Mouse (Mus musculus): ENCODE measurements around the gene Ube2h.
A peak's percentile ranks its signal among the peaks of the same experiment; 100 is the strongest.
"Not testable (repeated sequence)": the region's sequence is repeated elsewhere in the genome, so short reads cannot be mapped to it uniquely, and the experiment has no call there.

The Ube2h gene

DNA sequence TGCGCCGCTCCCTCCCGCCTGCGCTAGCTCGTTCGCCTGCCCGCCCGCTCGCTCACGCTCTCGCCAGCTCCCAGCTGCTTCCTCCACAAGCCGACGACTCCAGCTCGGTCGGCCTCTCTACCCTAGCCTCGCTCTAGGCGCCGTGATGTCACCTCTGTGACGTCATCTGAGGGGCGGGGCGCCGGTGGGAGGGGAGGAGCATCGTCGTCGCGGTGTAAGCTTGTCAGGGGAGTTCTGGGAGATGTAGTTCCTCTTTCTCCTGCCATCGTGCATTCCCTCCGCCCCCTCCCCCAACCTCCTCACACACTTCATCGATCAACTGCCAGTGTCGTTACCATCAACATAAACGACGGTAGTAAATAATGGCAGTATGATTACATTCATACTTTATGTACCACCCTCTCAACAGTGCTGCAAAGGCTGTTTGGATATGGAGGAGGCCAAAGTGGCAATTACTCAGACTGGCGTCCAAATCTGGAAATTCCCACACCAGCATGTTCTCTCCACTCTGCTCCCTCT is at the start of gene Ube2h:
Ube2h (minus strand) TSS at position 141 of the 519 bp plus-strand sequence.
- peak; percentile 100 for DNase-seq

DNA sequence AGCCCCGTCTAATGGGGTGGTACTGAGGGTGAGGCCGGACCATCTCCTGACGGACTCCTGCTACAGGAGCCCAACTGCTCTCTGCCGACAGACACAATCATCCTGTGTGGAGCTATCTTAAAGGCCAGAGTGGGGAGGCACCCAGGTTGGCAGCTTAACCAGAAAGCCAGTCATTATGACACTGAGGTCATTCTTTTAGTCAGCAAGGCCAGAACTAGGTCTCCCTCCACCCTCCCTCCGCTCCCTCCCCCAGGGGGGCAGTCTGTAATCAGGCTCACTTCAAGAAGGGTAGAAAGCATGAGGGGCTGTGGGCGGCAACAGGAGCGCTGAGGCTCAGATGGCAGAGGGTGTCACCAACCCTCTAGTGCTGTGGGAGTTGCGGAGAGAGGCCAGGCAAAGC is 49.3 kb upstream of the Ube2h start:
- DNase-seq = no peak

DNA sequence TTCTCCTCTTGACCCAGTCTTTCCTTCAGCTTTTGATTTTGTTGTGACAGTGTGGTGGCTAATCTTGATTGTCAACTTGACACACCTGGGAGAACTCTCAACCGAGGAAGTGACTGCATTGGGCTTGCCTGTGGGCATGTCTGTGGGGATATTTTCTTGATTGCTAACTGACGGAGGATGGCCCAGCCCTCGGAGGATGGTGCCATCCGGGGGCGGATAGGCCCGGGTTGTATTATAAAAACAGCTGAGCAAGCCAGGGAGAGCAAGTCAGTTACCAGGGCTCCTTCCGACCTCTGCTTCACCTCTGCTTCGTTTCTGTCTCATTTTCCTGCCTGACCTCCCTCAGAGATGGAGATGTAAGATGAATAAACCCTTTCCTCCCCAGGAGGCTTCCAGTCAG is 48.4 kb upstream of the Ube2h start:
- DNase-seq = no peak

DNA sequence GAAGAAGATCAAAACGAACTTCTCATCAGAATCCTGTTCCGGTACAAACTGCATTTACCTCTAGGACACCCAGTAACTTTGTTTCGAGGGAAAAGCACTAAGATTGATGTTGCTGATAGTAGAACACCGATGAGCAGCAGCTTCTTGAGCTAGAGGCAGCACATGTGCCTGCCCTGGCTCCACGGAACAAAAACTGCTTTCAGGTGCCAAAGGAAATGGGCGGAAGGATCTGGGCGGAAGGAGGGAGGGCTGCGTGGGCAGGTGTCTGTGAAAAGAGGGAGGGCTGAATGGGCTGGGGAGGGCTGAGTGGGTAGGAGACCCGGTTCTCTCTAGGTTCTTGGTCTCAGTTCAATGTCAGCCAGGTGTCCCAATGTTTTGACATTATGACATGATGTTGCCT is 47.0 kb upstream of the Ube2h start:
- no peak for DNase-seq

DNA sequence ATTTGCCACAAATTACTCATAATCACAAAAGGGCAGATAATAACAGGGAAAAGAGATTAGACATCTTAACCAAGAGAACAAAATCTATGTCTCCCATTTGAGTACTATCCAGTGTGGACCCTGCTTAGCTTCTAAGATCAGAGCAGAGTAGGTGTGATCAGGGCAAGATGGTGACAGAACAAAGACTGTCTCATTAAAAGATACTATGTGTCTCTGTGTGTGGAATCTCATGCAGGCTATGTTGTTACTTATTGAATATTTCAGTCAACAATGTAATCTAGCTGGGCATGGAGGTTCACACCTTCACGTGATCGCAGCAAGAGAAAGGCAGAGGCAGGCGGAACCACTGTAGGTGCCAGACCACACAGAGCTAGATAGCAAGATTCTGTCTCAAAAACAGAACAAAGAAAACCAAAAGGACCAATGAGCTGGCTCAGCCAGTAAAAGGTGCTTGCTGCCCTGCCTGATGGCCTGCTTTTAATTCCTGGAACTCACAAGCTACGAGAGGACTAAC is 43.0 kb upstream of the Ube2h start:
- no peak for DNase-seq

DNA sequence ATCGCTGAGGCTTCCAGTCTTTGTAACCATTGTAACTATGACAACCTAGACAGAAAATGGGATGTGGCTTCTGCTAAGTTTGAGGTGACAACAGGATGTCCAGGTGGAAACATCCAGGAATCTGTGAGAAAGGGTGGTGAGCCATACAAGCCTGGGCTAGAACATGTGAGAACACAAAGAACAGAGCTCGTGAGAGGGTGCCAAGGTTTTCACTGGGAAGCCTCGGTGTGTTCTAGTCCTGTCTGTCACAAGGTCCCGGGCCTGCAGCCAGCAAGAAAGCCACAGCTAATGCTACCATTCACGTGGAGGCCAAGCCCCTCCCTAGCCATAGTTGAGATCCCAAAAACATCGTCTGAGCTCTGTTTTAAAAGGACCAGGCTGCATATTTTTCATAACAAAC is 42.4 kb upstream of the Ube2h start:
- DNase-seq = peak; percentile 96

DNA sequence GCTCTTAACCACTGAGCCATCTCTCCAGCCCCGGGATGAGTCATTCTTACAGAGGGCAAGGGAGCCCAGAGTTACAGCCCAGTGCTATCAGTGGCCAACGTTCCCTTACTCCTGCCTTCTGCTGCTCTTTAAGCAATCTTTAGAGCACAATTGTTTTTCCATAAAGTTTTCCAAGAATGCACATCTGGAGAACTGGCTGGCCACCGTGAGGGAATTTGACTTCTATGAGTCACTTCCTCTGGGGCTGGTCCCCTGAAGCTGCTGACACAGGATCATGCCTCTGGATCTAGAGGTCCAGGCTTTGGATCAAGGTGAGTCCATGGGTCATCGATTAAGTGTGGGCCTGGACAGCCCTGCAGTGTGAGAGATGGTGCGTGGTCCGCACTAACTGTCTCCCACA is 39.7 kb upstream of the Ube2h start:
- peak; percentile 97 for DNase-seq

DNA sequence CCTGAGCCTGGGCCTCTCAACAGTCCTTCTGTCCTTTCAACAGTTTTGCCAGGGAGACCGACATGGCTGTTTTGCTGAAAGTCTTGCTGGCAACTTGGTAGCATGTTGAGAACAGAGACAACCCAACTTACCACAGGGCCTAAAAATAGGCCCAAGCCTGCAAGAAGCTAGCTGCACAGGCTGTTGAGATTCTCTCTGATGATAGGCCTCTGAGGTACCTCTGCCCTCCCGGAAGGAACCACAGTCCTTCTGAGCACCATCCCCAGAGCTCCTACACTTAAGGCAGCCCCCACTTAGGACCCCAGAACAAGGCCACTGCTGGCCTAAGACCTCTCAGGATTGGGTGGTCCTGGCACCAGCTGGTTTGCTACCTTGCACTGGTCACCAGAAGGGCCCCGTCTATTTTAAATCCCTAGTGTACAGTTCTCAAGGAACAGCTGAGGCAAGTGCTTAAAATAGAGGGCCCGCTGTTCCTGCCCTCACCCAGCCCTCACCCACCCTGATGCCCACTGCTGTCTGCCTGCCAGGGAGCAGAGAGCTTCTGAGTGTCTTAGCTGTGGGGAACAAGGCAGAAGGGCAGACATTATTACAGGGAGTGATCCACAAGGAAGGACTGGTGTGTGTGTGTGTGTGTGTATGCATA is 36.0 kb upstream of the Ube2h start:
- DNase-seq = no peak

DNA sequence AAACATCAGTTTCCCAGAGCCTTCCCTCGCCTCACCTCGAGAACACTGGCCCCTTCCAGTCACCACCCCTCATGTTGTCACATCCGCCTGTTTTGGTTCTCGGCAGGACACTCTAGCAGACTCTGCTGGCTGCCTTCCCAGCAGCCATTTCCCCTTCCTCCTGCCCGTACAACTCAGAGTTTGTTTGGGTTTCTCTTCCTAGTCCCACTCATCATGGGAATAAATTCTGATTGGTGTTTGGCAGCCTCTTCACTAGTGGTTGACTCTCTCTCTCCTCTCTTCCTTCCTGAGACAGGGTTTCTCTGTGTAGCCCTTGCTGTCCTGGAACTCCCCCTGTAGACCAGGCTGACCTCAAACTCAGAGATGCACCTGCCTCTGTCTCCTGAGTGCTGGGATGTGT is 32.6 kb upstream of the Ube2h start:
- DNase-seq = peak; percentile 99

DNA sequence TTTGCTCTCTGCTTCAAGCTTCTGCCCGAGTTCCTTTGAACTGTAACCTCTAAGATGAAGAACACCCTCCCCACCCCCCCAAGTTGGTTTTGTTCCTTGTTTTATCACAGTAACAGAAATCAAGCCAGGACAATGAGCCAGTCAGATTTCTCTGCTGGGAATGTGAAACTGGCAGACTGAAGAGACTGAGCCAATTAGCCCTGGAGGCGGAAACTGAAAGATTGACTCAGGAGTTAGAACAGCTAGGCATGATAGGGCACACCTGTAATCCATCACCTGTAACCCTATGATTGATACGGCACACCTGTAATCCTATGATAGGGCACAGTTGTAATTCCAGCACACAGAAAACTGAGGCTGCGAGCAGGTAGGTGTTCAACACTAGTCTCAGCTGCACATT is 27.9 kb upstream of the Ube2h start:
- DNase-seq = no peak

DNA sequence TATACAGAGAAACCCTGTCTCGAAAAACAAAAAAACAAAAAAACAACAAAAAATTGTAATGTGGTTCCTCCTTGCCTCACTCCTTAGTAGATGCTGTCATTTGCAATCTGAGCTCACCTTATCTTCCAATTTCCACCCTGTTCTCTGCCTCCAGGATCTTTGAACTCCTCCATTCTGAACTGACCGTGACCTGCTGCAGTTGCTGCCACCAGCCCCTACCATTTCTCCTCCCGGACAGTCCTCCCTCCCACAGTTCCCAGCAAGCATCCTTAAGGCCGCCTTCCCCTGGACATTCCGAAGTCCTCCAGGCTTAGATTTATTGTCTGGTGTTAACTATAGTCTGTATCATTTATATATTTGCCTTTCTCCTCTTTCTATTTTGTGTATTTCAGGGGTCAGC is 26.4 kb upstream of the Ube2h start:
- no peak for DNase-seq

DNA sequence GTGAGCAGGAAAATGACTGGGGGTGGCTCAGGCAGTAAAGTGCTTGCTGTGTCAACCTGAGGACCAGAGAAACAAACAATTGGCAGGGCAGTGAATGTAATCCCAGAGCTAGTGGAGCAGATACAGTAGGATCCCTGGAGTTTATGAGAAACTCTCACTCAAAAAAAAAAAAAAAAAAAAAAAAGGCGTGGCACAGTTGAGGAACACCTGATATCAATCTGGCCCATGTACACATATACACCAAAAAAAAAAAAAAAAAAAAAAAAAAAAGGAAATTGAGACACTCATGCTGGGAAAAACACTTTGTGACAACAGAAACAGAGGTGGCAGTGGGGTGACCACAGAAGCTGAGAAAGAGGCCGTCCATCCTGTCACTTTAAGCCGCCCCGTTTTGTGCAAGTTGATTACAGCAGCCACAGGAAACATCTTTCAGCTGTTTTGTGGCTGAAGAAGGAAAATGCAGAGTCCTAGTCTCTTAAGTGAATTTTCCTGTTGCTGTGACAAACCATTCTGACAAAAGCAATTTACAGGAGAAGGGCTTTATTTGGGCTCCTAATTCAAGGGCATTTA is 21.7 kb upstream of the Ube2h start:
- DNase-seq = no peak

DNA sequence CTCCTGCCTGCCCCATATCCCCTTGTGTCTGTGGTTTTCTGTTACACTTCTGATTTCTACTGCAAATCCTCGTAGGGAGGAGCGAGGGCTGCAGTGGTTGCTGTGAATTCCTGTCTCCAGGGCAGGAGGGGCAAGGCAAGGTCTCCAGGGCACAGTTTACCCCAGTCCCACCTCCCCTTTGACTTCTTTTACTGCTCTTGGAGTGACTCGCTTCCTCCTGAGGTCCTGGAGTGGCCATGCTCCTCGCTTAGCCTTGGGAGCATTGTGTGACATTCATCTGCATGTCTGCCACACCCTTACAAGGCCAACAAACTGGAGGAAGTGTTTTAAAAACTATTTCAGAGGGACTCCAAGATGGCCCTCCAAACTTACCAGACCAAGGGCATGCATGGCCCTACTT is 16.7 kb upstream of the Ube2h start:
- DNase-seq = no peak

DNA sequence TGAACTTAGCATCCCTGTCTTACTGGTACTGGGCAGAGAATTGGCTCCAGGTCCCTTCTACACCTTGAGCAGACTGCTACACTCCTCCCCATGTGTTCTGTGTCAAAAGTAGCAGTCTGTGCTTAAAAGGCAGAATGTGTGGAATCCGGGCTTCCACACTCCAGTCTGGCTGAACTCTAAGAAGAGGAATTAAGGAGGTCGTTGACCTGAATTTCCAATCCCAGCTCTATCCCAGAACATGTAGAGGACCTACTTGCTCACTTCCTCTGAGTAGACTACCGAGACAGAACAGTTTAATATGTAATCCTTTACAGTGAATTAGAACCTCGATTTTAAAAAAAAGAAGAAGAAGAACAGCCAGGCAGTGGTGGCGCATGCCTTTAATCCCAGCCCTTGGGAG is 14.9 kb upstream of the Ube2h start:
- no peak for DNase-seq

DNA sequence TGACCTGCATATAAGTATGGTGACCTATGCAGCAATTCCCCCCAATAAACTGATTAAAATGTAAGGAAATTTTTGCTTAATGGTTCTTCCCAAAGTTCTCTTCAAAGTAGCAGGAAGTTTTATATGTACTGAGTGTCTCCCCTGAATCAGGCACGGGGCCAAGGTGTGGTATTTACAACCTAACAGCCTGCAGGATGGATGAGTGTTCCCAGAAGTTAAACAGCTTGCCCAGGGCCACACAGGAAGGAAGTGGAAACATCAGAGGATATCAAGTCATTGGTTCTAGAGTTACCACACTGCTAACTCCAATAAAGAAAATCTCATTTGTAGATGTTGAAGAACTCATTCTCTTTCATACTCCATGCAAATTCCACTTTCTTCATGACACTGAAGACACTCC is 7.7 kb upstream of the Ube2h start:
- DNase-seq = no peak

DNA sequence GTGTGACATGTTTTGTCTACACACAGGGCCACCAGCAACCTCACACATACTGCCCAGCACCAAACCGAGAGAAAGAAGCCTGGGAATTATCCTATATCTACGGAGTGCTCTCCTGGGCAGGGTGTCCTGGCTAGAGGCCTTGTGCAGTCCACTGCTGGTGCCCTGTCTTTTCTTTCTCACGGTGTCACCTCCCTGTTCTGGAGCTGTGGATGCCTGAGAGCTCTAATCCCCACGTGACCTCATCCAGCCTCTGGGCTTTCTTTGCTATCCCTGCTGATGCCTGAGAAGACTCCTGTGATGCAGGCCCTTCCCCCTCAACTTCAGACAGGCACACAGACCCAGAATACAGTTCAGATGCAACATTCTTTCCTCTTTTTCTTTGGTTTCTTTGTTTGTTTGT is 4.4 kb upstream of the Ube2h start:
- DNase-seq = no peak

DNA sequence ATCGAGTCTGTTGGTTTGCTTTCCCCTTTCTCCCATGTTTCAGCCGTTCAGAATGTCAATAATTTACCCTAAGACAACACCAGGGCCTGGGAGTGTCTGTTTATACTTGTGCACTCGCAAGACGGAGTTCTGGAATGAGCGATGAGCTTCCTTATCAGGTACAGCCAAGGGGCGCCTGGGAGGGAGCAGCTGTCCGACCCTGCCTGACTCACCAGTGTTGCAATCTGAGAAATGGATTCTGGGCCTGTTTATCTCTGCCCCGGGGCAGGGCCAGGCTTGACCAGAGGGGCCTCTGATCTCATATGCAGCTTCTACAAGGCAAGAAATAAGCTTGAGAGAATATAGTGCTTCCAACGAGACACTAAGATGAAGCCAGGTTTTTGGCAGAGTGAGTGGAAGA is 3.4 kb upstream of the Ube2h start:
- DNase-seq = peak; percentile 97

DNA sequence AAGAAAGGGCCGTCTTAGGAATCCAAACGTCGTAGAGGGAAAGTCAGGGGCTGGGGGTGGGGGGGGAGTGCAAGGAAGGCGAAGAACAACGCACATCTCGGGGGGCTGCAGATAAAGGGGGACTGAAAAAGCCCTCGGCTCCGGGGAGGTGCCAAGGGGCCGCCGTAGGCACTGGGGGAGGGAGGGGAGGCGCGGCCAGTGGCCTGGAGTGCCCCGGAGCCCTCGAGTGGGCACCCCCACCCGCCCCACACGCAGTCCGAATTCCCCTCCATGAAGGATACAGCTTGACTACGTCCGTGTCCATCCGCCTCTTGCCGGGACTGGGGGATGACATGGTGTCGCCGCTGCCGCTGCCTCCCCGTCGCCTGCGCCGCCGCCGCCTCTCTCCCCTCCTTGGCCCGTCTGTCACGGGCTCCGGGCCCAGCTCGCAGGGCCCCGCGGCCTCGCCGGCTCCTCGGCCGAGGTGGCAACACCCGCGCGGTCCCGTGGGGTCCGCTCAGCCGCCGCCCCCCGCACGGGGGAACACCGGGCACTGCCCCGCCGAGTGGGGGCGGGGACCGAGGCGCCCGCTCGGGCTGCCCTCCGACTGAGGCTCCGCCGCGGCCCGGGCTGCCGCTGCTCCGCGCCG is 454 bp downstream of the Ube2h start:
- DNase-seq = not testable (repeated sequence)

DNA sequence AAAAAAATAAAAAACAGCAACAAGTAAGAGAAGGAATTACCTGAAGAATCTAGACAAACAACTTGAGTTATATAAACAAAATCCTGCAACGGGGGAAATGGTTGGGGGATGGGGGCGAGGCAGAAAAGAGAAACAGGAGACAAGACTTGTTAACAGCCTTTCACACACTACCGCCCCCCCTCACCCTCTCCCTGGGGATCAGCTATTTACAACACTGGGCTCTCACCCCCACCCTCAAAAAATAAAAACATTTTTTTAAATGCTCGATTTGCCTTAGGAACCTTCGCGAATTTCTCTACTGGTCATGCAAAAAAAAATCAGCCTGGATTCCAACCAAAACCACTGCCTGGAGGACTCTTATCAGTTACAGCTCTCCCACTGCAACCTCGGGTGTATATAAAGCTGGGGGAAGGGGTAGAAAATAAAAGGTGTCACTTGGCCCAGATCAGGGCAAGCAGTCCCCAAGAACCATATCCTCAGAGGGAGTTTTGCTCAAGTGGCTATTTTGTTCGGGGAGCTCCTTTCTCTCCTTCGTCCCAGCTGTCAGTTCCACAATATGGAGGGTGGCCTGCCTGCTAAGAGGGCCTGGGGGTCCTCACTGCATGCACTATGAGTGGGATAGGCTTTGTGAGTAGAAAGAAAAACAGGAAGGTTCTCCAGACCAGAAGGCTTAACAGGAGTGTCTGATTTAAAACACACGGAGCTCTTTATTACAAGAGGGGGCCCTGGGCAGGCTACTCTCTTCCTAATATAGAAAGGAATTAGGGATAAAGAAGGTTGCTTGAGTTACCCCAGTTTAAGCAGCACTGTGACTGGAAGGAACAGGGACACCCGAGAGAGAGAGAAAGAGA is 1.3 kb downstream of the Ube2h start:
- peak; percentile 96 for DNase-seq

DNA sequence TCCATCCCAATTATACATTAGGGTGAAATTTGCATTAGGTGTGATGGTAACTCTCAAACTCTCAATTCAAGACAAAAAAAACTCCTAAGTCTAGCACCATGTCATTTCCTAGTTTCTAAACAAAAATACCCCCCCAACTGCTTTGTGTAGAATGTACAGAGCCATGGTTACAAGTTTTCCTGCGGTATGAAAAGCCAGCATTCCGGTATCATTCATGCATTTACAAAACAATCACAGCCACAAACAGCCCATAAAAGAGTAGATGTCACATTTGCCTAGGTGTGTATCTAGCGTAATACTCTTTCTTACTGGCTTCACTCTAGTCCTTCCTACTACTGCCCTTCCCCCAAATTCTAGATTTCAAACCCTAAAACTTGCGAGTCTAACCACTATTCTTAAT is 2.2 kb downstream of the Ube2h start:
- DNase-seq = no peak

DNA sequence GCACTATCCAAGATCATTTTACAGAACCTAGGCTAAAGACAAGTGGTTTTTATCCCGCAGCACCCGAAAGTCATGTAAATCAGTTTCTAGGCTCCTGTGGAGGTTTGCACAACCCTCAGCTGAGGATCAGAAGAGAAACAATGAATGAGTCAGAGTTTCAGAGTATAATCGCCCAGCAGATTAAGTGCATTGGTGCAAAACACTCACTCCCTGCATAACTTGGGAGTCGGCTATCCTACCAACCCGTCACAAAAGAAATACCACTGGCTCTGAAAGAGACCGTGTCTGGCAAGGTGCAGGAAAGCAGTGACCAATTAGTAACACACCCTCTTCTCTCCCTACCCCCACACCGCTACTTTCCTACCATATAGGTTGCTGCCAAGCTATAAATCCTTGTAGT is 3.4 kb downstream of the Ube2h start:
- DNase-seq = no peak

DNA sequence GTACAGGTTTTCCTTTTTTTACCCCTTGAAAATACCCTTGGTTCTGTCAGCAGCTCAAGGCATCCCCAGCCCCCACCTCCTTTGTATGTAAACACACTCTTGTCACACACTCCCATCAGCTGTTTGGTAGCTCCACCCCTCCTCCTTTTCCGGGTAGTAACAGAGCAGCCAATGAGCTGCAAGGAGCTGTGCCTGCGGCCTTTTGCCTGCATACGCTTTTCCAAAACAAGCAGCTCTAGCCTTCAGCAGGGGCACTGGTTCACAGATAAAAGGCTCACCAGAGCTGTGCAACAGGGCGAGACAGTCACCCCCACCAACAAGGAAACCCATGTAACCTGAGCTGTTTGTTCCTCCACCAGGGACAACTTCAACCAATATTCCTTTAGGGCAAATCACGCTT is 4.0 kb downstream of the Ube2h start:
- peak; percentile 100 for DNase-seq

DNA sequence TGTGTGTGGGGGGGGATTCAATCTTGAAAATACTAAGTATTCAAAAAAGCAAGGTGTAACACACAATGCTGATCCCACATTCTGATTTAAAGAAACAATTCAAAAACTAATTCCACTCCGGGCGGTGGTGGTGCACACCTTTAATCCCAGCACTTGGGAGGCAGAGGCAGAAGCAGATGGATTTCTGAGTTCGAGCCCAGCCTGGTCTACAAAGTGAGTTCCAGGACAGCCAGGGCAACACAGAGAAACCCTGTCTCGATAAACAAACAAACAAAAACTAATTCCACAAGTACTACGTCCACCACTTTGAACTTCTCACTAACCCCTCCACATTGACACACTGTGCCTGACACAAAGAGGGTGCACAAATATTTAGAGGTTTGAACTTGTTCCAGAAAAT is 4.7 kb downstream of the Ube2h start:
- peak; percentile 91 for DNase-seq

Measured in heart, adult 11 months (tissue).